Mouse (Mus musculus): ENCODE data around the gene Skap1.

DNA sequence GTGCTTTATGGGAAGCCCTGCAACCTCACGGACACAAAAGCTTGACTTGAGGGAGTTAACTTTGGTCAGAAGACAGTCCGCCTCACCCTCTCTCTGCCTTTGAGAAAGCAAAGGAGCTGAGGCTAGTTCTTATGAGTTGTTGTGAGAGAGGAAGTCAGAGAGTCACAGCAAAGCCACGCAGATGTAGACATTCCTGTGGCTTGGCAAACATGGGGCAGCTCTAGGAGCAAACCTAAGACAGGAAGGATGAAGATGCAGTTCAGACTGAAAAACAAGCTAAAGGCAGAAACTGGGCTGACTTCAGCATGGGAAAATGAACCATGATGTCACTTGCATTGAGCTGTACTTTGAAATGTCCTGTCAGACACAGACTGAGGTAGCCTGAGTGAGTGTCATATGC is 283.2 kb downstream of the Skap1 start:
- TF ChIP-seq CTCF (IDR thresholded peaks at IDR 0.05; ENCODE audit: borderline replicate concordance, insufficient read depth, low read depth, low read length) (no peak), POLR2A (IDR thresholded peaks at IDR 0.05; ENCODE audit: borderline replicate concordance, insufficient read depth, low read length) (no peak)
